Mouse (Mus musculus) lung, postnatal 0 days (tissue): ENCODE results near the gene Olfr1378. TPM values are rescaled to one million over a fixed set of nuclear protein-coding genes. Genes with fewer than 3 reads are reported as not detected.

Experiments used
- ATAC-seq: fragments of 200-750 bp; cut with Nextera tagmentation; 2 replicates; pipeline ENCODE4 v1.8.0; 2017; ENCODE audit warnings: moderate library complexity
- DNase-seq: peaks from one replicate; pipeline ENCODE4 v3.0.0-alpha.2; 2016; ENCODE audit warnings: low spot score
- H3K27ac ChIP-seq: fragments of 300-500 bp; sonication (generic); 2 replicates; pipeline ENCODE4 v1.5.1; 2014; ENCODE audit warnings: antibody characterized with exemption, mild to moderate bottlenecking, low read length, mixed read lengths
- H3K27me3 ChIP-seq: fragments of 300-500 bp; sonication (generic); replicated peaks from 2 replicates; pipeline ENCODE4 v1.6.1; 2014; ENCODE audit warnings: low read length, mixed read lengths; ENCODE audit not compliant: insufficient read depth
- H3K36me3 ChIP-seq: fragments of 300-500 bp; sonication (generic); 2 replicates; pipeline ENCODE4 v1.6.1; 2014; ENCODE audit warnings: low read length, mixed read lengths; ENCODE audit not compliant: insufficient read depth
- H3K4me1 ChIP-seq: fragments of 300-500 bp; sonication (generic); 2 replicates; pipeline ENCODE4 v1.6.1; 2014; ENCODE audit warnings: antibody characterized with exemption, low read depth, low read length, mixed read lengths; ENCODE audit not compliant: insufficient read depth
- H3K4me2 ChIP-seq: fragments of 300-500 bp; sonication (generic); replicated peaks from 2 replicates; pipeline ENCODE4 v1.6.1; 2014; ENCODE audit warnings: low read depth, mild to moderate bottlenecking, low read length, moderate library complexity, mixed read lengths
- H3K4me3 ChIP-seq: fragments of 300-500 bp; sonication (generic); 2 replicates; pipeline ENCODE4 v1.5.1; 2014; ENCODE audit warnings: low read depth, low read length
- H3K9ac ChIP-seq: fragments of 300-500 bp; sonication (generic); replicated peaks from 2 replicates; pipeline ENCODE4 v1.6.1; 2014; ENCODE audit warnings: low read depth, mild to moderate bottlenecking
- H3K9me3 ChIP-seq: fragments of 300-500 bp; sonication (generic); 2 replicates; pipeline ENCODE4 v1.6.1; 2016; ENCODE audit warnings: low read length, mixed read lengths
- CTCF ChIP-seq: IDR thresholded peaks from 2 replicates; pipeline ENCODE4 v1.5.1; 2016; ENCODE audit warnings: antibody characterized with exemption, mild to moderate bottlenecking
- EP300 ChIP-seq: IDR thresholded peaks from 2 replicates; pipeline ENCODE4 v1.6.1; 2016; ENCODE audit warnings: antibody characterized with exemption, mild to moderate bottlenecking, control low read depth
- WGBS: fragments of 180-500 bp; shearing (Covaris S2); extraction: QIAGEN DNeasy Blood & Tissue Kit; methylation state at CpG from one replicate; pipeline ENCODE4 v1.1.7; 2014; 5-methylcytosine and 5-hydroxymethylcytosine counted together
- polyA plus RNA-seq: library from polyadenylated mRNA; unstranded; fragments of >200 nt; fragmentation: Nextera tagmentation; extraction: Ambion mirVana; gene quantifications from 2 replicates; pipeline ENCODE4 v1.2.1, GENCODE M21; 2015

The Olfr1378 gene
- polyA plus RNA-seq, result not detected in 2 replicates

GRCm38 (mm10) chr11:50966230-50966629 is at the start of gene Olfr1378:
Gene Olfr1378 (plus strand): TSS chr11:50966530.
- TF ChIP-seq EP300, result no peak
- no peak for TF ChIP-seq CTCF
- ATAC-seq (no peak), DNase-seq (no peak)
- WGBS, result 86% methylated on average over 11 of the region's 11 CpGs
- Histone ChIP-seq H3K36me3 (no peaks in the 10 kb centered on the region), H3K27ac (no peak within 1 kb of the TSS), H3K27me3 (no peaks in the 10 kb centered on the region), H3K4me3 (no peak within 1 kb of the TSS), H3K4me2 (no peak within 1 kb of the TSS), H3K9ac (no peak within 1 kb of the TSS), H3K9me3 (no peaks in the 10 kb centered on the region), H3K4me1 (no peaks in the 10 kb centered on the region)

DNA sequence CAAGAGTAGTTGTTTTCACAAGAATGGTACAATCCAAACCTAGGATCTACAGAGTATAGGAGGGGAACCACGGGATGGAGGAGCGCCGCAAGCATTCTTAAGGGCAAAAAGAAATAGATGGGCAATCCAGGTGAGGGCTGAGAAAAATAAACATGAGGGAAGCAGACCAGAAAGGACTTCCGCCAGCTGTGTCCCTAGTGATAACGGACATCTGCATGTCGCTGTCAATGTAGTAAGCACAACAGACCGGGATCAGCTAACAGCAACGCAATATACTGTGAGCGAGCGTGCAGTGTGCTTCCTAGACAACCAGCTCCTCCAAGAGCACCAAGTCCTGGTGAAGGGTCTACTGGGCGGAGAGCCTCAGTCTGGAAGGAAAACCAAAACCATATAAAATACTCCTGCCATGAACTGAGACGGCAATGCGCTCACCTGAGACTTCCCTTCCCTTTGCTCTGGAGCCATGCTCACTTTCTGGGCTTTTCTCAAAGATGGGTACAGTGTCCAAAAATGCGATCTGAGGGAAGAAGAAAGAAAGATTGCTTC is 35.8 kb upstream of the Olfr1378 start:
- Histone ChIP-seq H3K9me3 (no peaks in the 10 kb centered on the region), H3K36me3 (no peaks in the 10 kb centered on the region), H3K27ac (no peak overlapping the region), H3K9ac (peak overlapping the region; percentile 49), H3K4me3 (peak overlapping the region; percentile 72), H3K27me3 (no peaks in the 10 kb centered on the region), H3K4me1 (no peaks in the 10 kb centered on the region), H3K4me2 (peak overlapping the region; percentile 93)
- 14% methylated on average over 14 of the region's 14 CpGs for WGBS
- no peak for TF ChIP-seq CTCF
- ATAC-seq (no peak), DNase-seq (peak; percentile 32)

DNA sequence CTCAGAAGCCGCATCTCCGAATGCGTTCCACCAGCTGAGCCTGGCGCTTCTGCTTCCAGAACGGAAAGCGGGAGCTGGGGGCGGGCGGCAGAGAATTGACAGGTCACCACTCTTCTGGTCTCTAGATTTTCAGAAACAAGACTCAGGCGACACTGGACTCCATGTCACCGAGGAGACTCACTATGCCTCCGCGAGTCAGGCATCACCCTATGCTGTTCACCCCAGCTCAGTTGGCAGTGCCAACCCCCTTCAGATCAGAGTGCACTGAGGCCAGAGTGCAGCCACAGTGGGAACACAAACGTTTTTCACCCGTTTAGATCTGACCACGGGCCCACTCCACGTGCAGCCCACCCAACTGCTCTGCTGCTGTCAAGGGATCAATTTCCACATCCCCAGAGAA is 35.3 kb upstream of the Olfr1378 start:
- TF ChIP-seq CTCF (no peak), EP300 (no peak)
- Histone ChIP-seq H3K9me3 (no peaks in the 10 kb centered on the region), H3K27me3 (no peaks in the 10 kb centered on the region), H3K36me3 (no peaks in the 10 kb centered on the region), H3K4me3 (peak overlapping the region; percentile 72), H3K4me2 (peak overlapping the region; percentile 93), H3K9ac (peak overlapping the region; percentile 49), H3K27ac (peak overlapping the region; percentile 57), H3K4me1 (no peaks in the 10 kb centered on the region)
- WGBS, result under 1% methylated on average over 16 of the region's 16 CpGs
- ATAC-seq (peak; percentile 53), DNase-seq (no peak)

- Histone ChIP-seq H3K9ac (peak within 1 kb of the TSS; percentile 49), H3K9me3 (no peaks in the 10 kb centered on the region), H3K36me3 (no peaks in the 10 kb centered on the region), H3K4me2 (peak within 1 kb of the TSS; percentile 93), H3K4me1 (no peaks in the 10 kb centered on the region), H3K27me3 (no peaks in the 10 kb centered on the region), H3K27ac (peak within 1 kb of the TSS; percentile 57), H3K4me3 (peak within 1 kb of the TSS; percentile 72)
- WGBS, result 0% methylated on average over 18 of the region's 18 CpGs
- ATAC-seq (peak; percentile 95), DNase-seq (peak; percentile 83)
- TF ChIP-seq EP300 (no peak), CTCF (no peak)
Observed at GRCm38 (mm10) chr11:50931451-50931866, 34.9 kb upstream of the Olfr1378 start, which contains the start of gene Zfp354b. Gene Zfp354b (minus strand): TSS chr11:50931633.

DNA sequence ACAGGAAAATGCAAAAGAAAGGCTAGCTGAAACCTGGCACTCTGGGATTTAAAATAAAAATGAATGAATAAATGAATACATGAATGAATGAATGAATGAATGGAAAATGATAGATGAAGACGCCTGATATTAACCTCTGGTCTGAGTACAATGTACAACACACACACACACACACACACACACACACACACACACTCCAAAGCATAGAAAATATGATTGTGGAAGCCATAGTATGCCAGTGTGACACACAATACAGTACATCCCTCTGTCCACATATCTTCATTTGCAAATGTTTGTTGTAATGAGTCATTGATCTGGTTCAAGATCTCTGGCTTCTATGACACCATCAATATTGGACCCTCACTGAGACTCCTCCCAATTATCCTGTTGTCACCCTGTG is 34.3 kb upstream of the Olfr1378 start:
- no peak overlapping the region for H3K27ac ChIP-seq
- H3K27me3 ChIP-seq, result no peaks in the 10 kb centered on the region
- TF ChIP-seq EP300, result no peak
- ATAC-seq, result no peak
- no peak overlapping the region for H3K9ac ChIP-seq
- no peak overlapping the region for H3K4me3 ChIP-seq
- H3K9me3 ChIP-seq, result no peaks in the 10 kb centered on the region
- 78% methylated on average over 1 of the region's 1 CpGs for WGBS
- DNase-seq, result no peak
- H3K4me1 ChIP-seq, result no peaks in the 10 kb centered on the region
- no peaks in the 10 kb centered on the region for H3K36me3 ChIP-seq
- H3K4me2 ChIP-seq, result no peak overlapping the region

- Histone ChIP-seq H3K9ac (no peak overlapping the region), H3K4me1 (no peaks in the 10 kb centered on the region), H3K9me3 (no peaks in the 10 kb centered on the region), H3K27ac (no peak overlapping the region), H3K27me3 (no peaks in the 10 kb centered on the region), H3K4me2 (no peak overlapping the region), H3K4me3 (no peak overlapping the region), H3K36me3 (no peaks in the 10 kb centered on the region)
- ATAC-seq, result no peak
- no peak for TF ChIP-seq CTCF
- TF ChIP-seq EP300, result no peak
- no peak for DNase-seq
- 65% methylated on average over 8 of the region's 8 CpGs for WGBS
Observed at GRCm38 (mm10) chr11:50938435-50938834, 27.9 kb upstream of the Olfr1378 start.
